Mouse (Mus musculus): Measurements from ENCODE around the gene Lrrc8b.
A peak's percentile ranks its signal among the peaks of the same experiment; 100 is the strongest.

Gene Lrrc8b

GRCm38 (mm10) chr5:105483632-105484031 lies 68.1 kb downstream of the Lrrc8b start:
- no peak for DNase-seq (ENCODE audit: low spot score in 2 of 2)

GRCm38 (mm10) chr5:105484247-105484646 lies 68.7 kb downstream of the Lrrc8b start:
- DNase-seq (ENCODE audit: low spot score in 2 of 2) = no peak

GRCm38 (mm10) chr5:105484891-105485290 lies 69.3 kb downstream of the Lrrc8b start:
- DNase-seq (ENCODE audit: low spot score in 2 of 2) = no peak

- DNase-seq (ENCODE audit: low spot score in 2 of 2) = no peak
Measured at GRCm38 (mm10) chr5:105490211-105490610, 74.6 kb downstream of the Lrrc8b start.

GRCm38 (mm10) chr5:105491389-105491788 lies 75.8 kb downstream of the Lrrc8b start:
- no peak for DNase-seq (ENCODE audit: low spot score in 2 of 2)

- peak in 1 of 2 experiments; percentile 38 for DNase-seq (ENCODE audit: low spot score in 2 of 2)
Measured at GRCm38 (mm10) chr5:105492367-105493246, 77.0 kb downstream of the Lrrc8b start.

- DNase-seq (ENCODE audit: low spot score in 2 of 2) = no peak
Measured at GRCm38 (mm10) chr5:105493377-105493776, 77.8 kb downstream of the Lrrc8b start.

- peak in 1 of 2 experiments; percentile 74 for DNase-seq (ENCODE audit: low spot score in 2 of 2)
Measured at GRCm38 (mm10) chr5:105494246-105494917, 78.8 kb downstream of the Lrrc8b start.

- peak in 1 of 2 experiments; percentile 56 for DNase-seq (ENCODE audit: low spot score in 2 of 2)
Measured at GRCm38 (mm10) chr5:105494918-105495901, 79.6 kb downstream of the Lrrc8b start.

GRCm38 (mm10) chr5:105496133-105496532 lies 80.6 kb downstream of the Lrrc8b start:
- DNase-seq (ENCODE audit: low spot score in 2 of 2) = no peak

GRCm38 (mm10) chr5:105496586-105496985 lies 81.0 kb downstream of the Lrrc8b start:
- no peak for DNase-seq (ENCODE audit: low spot score in 2 of 2)

GRCm38 (mm10) chr5:105498429-105499000 lies 82.9 kb downstream of the Lrrc8b start:
- no peak for DNase-seq (ENCODE audit: low spot score in 2 of 2)

GRCm38 (mm10) chr5:105499396-105499795 lies 83.8 kb downstream of the Lrrc8b start:
- DNase-seq (ENCODE audit: low spot score in 2 of 2) = no peak

- DNase-seq (ENCODE audit: low spot score in 2 of 2) = no peak
Measured at GRCm38 (mm10) chr5:105500132-105501121, 84.9 kb downstream of the Lrrc8b start.

GRCm38 (mm10) chr5:105501136-105501535 lies 85.6 kb downstream of the Lrrc8b start:
- DNase-seq (ENCODE audit: low spot score in 2 of 2) = no peak

GRCm38 (mm10) chr5:105508813-105509212 lies 93.2 kb downstream of the Lrrc8b start:
- DNase-seq (ENCODE audit: low spot score in 2 of 2) = no peak

- no peak for DNase-seq (ENCODE audit: low spot score in 2 of 2)
Measured at GRCm38 (mm10) chr5:105512297-105512696, 96.7 kb downstream of the Lrrc8b start.

GRCm38 (mm10) chr5:105515532-105515931 lies 100.0 kb downstream of the Lrrc8b start:
- DNase-seq (ENCODE audit: low spot score in 2 of 2) = no peak

GRCm38 (mm10) chr5:105516290-105516689 lies 100.7 kb downstream of the Lrrc8b start:
- no peak for DNase-seq (ENCODE audit: low spot score in 2 of 2)

- DNase-seq (ENCODE audit: low spot score in 2 of 2) = no peak
Measured at GRCm38 (mm10) chr5:105517992-105518625, 102.5 kb downstream of the Lrrc8b start.
